Mouse (Mus musculus): Measurements from ENCODE around the gene Tmem82.

Tmem82 gene

GRCm38 (mm10) chr4:141618565-141619243 lies at the start of gene Tmem82:
Gene Tmem82, minus strand, starts transcription at chr4:141618633.
- DNase-seq, result no peak

GRCm38 (mm10) chr4:141664799-141665198 lies 46.4 kb upstream of the Tmem82 start, which contains the start of gene Plekhm2:
Gene Plekhm2, minus strand, starts transcription at chr4:141664899.
- DNase-seq, result no peak

GRCm38 (mm10) chr4:141664011-141664745 lies 45.7 kb upstream of the Tmem82 start:
- peak; percentile 82 for DNase-seq

- DNase-seq, result peak; percentile 41
These were observed 44.9 kb upstream of the Tmem82 start for GRCm38 (mm10) chr4:141663122-141663931.

GRCm38 (mm10) chr4:141660884-141661283 lies 42.5 kb upstream of the Tmem82 start:
- no peak for DNase-seq

GRCm38 (mm10) chr4:141659739-141660138 lies 41.3 kb upstream of the Tmem82 start:
- DNase-seq, result no peak

GRCm38 (mm10) chr4:141658846-141659484 lies 40.5 kb upstream of the Tmem82 start:
- DNase-seq, result no peak

- no peak for DNase-seq
These were observed 38.5 kb upstream of the Tmem82 start for GRCm38 (mm10) chr4:141656932-141657331.

- DNase-seq, result no peak
These were observed 37.6 kb upstream of the Tmem82 start for GRCm38 (mm10) chr4:141655908-141656608.

GRCm38 (mm10) chr4:141654509-141654908 lies 36.1 kb upstream of the Tmem82 start:
- no peak for DNase-seq

GRCm38 (mm10) chr4:141653813-141654212 lies 35.4 kb upstream of the Tmem82 start:
- DNase-seq, result no peak

- DNase-seq, result no peak
These were observed 34.6 kb upstream of the Tmem82 start for GRCm38 (mm10) chr4:141653044-141653443.

GRCm38 (mm10) chr4:141651944-141652343 lies 33.5 kb upstream of the Tmem82 start:
- no peak for DNase-seq

GRCm38 (mm10) chr4:141651286-141651685 lies 32.9 kb upstream of the Tmem82 start:
- DNase-seq, result no peak

- DNase-seq, result no peak
These were observed 30.8 kb upstream of the Tmem82 start for GRCm38 (mm10) chr4:141649244-141649643.

- DNase-seq, result no peak
These were observed 29.8 kb upstream of the Tmem82 start for GRCm38 (mm10) chr4:141648262-141648661.

GRCm38 (mm10) chr4:141647187-141647586 lies 28.8 kb upstream of the Tmem82 start:
- no peak for DNase-seq

GRCm38 (mm10) chr4:141645988-141646387 lies 27.6 kb upstream of the Tmem82 start:
- DNase-seq, result no peak

GRCm38 (mm10) chr4:141643118-141643855 lies 24.9 kb upstream of the Tmem82 start:
- peak; percentile 43 for DNase-seq

GRCm38 (mm10) chr4:141641961-141642811 lies 23.8 kb upstream of the Tmem82 start:
- no peak for DNase-seq
